Mouse (Mus musculus) liver, embryonic 11.5 days (tissue): ENCODE measurements around the gene Btg1-ps2. TPM values are rescaled to one million over a fixed set of nuclear protein-coding genes. Genes with fewer than 3 reads are reported as not detected.

Experiments
- polyA plus RNA-seq: library from polyadenylated mRNA; unstranded; fragments of >200 nt; fragmentation: Nextera tagmentation; extraction: Ambion mirVana; gene quantifications from 2 replicates; pipeline ENCODE4 v1.2.1, GENCODE M21; 2014

The Btg1-ps2 gene
- polyA plus RNA-seq, 1 experiment from 2014 or later = not detected

Other genes with a start within 250 kb of the Btg1-ps2 start
- gene Rhox5, start 238.3 kb downstream of the Btg1-ps2 start, polyA plus RNA-seq = 11.8 and 12.8 TPM in 2 replicates
- not detected in 2 replicates for gene Rhox6, start 216.2 kb downstream of the Btg1-ps2 start, polyA plus RNA-seq
- not detected in 2 replicates for gene Rhox7a, start 211.4 kb downstream of the Btg1-ps2 start, polyA plus RNA-seq
- gene Rhox8, start 164.2 kb downstream of the Btg1-ps2 start, polyA plus RNA-seq = not detected in 2 replicates
- gene Rhox7b, start 145.9 kb downstream of the Btg1-ps2 start, polyA plus RNA-seq = not detected in 2 replicates
- gene Rhox9, start 141.3 kb downstream of the Btg1-ps2 start, polyA plus RNA-seq = not detected in 2 replicates
- gene Btg1-ps1, start 24.3 kb downstream of the Btg1-ps2 start, polyA plus RNA-seq = not detected in 2 replicates
- not detected in 2 replicates for gene Rhox10, start 23.4 kb upstream of the Btg1-ps2 start, polyA plus RNA-seq
- not detected in 2 replicates for gene Rhox11, start 42.0 kb upstream of the Btg1-ps2 start, polyA plus RNA-seq
- gene Rhox12, start 67.8 kb upstream of the Btg1-ps2 start, polyA plus RNA-seq = not detected in 2 replicates
- gene Rhox13, start 78.1 kb upstream of the Btg1-ps2 start, polyA plus RNA-seq = not detected in 2 replicates
- gene Zbtb33, start 146.7 kb upstream of the Btg1-ps2 start, polyA plus RNA-seq = 3.2 and 4.3 TPM in 2 replicates
- 11.4 and 11.5 TPM in 2 replicates for gene Tmem255a, start 209.3 kb upstream of the Btg1-ps2 start, polyA plus RNA-seq